Mouse (Mus musculus) right cerebral cortex, postnatal 10 days (tissue): Measurements from ENCODE around the gene Crtc3.

Experiments used
- DNase-seq, 2 experiments: peaks; one replicate each; pipeline ENCODE4 v3.0.0; 2021; ENCODE audit warnings: low spot score in 2 of 2

Gene Crtc3

DNA sequence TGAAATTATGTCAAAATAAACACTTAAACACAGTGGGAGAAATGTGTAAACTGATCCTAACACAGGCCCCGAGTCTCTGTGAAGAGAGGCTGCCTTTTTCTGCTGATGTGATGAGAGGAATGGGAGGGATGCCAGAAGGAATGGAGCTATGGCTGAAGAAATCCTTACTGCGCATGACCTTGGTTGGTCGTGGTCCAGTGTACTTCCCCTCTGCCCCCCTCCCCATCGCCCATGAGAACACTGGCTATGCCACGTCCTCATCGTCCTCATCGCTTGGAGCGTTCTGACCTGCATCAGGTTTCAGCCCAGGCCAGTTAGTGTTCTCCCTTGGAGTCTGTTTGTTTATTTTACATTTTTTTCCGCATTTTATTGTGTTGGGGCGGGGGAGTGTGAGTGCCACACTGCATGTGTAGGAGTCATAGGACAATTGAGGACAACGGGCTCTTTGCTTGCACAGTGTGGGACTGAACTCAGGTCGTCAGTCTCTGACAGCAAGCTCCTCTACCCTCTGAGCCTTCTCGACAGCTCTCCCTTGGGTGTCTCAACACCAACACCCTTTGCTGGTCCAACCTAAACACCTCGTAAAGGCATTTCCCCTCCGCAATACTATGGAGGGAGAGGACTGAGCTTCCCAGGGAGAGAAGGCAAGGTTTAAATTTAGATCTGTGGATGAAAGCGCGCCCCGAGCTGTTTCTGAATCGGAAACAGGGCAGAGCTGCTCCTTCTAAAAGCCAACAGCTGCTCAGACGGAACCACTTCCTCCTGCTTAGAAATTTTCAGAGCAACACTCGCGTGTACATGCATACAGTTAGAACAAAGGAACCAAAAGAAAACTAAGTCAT lies 134.3 kb downstream of the Crtc3 start:
- peak; percentile 68 to 82 for DNase-seq

DNA sequence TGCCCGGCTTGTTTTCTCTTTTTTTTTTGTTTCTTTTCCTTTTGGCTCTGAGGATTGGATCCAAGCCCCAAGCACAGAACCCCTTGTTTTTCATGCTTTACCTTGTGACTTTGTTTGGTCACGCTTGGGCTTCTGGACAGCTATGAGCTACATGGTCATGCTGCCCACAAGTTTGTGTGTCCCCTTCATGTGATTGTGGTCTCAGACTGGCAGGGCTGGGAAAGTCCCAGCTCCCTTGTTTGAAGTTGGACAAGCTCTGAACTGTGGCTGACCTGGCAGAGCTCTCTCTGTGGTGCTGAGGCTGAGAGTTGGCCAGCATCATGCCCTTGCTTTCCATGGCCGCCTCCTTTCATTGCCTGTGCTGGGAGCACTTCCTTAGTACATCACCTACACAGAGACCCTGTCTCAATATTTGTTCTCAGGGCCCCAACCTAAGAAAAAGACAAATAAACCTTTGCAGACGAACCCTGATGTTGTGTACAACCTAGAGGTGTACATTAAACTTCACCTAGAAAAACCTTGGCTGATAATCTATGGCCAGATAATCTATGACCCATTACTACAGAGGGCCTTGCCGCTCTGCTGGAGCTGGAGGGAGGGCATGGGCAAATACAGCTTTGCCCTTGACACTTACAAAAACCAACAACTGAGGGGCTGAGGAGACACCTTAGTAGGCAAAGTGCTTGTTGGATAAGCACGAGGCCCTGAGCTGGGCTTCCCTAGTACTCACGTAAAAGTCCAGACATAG lies 140.0 kb downstream of the Crtc3 start:
- DNase-seq: no peak

DNA sequence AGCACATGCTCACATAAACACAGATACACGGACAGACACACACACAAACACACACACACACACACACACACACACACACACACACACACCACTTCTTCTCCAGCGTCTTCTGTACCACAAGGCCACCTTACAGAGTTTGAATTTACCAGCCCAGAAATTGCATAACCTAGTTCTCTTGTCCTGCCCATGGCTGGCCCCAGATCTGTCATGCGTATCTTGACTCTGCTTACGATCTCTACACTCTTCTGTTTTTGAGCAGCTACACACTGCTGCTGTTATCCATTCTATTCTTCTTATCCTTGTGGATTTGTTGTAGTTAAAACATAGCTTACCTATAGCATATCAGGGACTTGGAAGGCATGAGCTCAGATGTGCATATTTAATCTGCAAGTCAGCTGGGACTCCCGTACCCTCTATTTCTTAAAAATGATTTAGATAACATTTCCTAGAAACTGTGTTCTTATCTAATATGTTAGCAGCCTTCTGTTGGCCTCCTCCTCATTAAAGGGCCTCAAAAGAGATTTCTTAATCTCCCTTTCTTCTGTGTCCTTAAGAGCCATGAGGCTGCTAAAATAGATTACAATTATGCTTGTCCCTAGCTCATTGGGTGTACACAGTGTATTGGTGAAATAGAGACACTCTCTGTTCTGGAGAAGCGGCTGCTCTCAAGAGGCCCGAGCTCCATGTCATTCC lies 146.4 kb downstream of the Crtc3 start:
- no peak for DNase-seq

DNA sequence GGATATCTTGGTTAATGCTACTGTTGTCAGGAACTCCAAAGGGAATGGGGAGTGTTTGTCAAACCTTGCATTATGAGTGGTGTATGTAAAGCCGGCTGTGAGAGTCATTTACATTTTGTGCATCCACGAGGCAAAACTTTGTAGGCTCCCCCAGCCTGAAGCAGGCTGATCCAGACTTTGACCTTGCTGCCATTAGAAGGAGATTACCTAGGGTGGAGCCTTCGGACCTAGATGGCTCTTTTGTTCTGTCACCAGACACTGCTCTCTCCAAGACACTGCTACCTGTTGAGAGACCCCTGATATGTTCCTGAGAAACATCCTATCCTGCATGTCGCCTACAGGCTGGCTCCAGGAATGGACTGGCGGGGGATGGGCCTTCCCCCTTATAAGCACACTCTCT lies 149.1 kb downstream of the Crtc3 start:
- no peak for DNase-seq
